Mouse (Mus musculus): ENCODE measurements at regions not wholly inside any gene's neighbourhood (a gene's known extent, or its start where the extent isn't known, plus 50 kb on each side); places are given as distances from the start of the nearest gene placed in this dataset.

GRCm38 (mm10) chr17:45250450-45250849, 183.1 kb downstream of the Cdc5l start:
- H3K36me3 ChIP-seq (ENCODE audit: control insufficient read depth) = no peaks in the 10 kb centered on the region
- no peak for TF ChIP-seq TAL1 (IDR thresholded peaks at IDR 0.05; ENCODE audit: low read length)
- TF ChIP-seq GATA1 (IDR thresholded peaks at IDR 0.05; ENCODE audit: low read length) = no peak
- H3K4me1 ChIP-seq (ENCODE audit: control insufficient read depth) = no peaks in the 10 kb centered on the region
- H3K9me3 ChIP-seq (ENCODE audit: control insufficient read depth, low read length) = no peaks in the 10 kb centered on the region
- no peak overlapping the region for H3K4me3 ChIP-seq (replicated peaks)
- H3K27me3 ChIP-seq (ENCODE audit: control insufficient read depth) = no peaks in the 10 kb centered on the region

- Histone ChIP-seq H3K9me3 (ENCODE audit: control insufficient read depth, low read length) (no peaks in the 10 kb centered on the region), H3K4me3 (replicated peaks) (no peak overlapping the region), H3K4me1 (ENCODE audit: control insufficient read depth) (no peaks in the 10 kb centered on the region), H3K36me3 (ENCODE audit: control insufficient read depth) (no peaks in the 10 kb centered on the region), H3K27me3 (ENCODE audit: control insufficient read depth) (no peaks in the 10 kb centered on the region)
- TF ChIP-seq TAL1 (IDR thresholded peaks at IDR 0.05; ENCODE audit: low read length) (no peak), GATA1 (IDR thresholded peaks at IDR 0.05; ENCODE audit: low read length) (0 out of 2 replicates have a peak, but pooled peaks have one; percentile 11)
These were observed 186.1 kb downstream of the Cdc5l start for GRCm38 (mm10) chr17:45247142-45248137.

GRCm38 (mm10) chr17:45244870-45245269, 188.7 kb downstream of the Cdc5l start:
- no peak for TF ChIP-seq GATA1 (IDR thresholded peaks at IDR 0.05; ENCODE audit: low read length)
- TF ChIP-seq TAL1 (IDR thresholded peaks at IDR 0.05; ENCODE audit: low read length) = no peak
- H3K36me3 ChIP-seq (ENCODE audit: control insufficient read depth) = no peaks in the 10 kb centered on the region
- no peaks in the 10 kb centered on the region for H3K9me3 ChIP-seq (ENCODE audit: control insufficient read depth, low read length)
- H3K4me1 ChIP-seq (ENCODE audit: control insufficient read depth) = no peaks in the 10 kb centered on the region
- no peaks in the 10 kb centered on the region for H3K27me3 ChIP-seq (ENCODE audit: control insufficient read depth)
- no peak overlapping the region for H3K4me3 ChIP-seq (replicated peaks)

- no peaks in the 10 kb centered on the region for H3K36me3 ChIP-seq (ENCODE audit: control insufficient read depth)
- H3K4me1 ChIP-seq (ENCODE audit: control insufficient read depth) = no peaks in the 10 kb centered on the region
- TF ChIP-seq GATA1 (IDR thresholded peaks at IDR 0.05; ENCODE audit: low read length) (no peak), TAL1 (IDR thresholded peaks at IDR 0.05; ENCODE audit: low read length) (no peak)
- H3K4me3 ChIP-seq (replicated peaks) = no peak overlapping the region
- H3K27me3 ChIP-seq (ENCODE audit: control insufficient read depth) = no peaks in the 10 kb centered on the region
- H3K9me3 ChIP-seq (ENCODE audit: control insufficient read depth, low read length) = peaks cover 2% of the 10 kb centered on the region; the same call in 1 of the 2 replicates
These were observed 190.4 kb downstream of the Cdc5l start for GRCm38 (mm10) chr17:45243103-45243502.

- H3K9me3 ChIP-seq (ENCODE audit: control insufficient read depth, low read length) = peaks cover 11% of the 10 kb centered on the region
- no peaks in the 10 kb centered on the region for H3K36me3 ChIP-seq (ENCODE audit: control insufficient read depth)
- no peaks in the 10 kb centered on the region for H3K4me1 ChIP-seq (ENCODE audit: control insufficient read depth)
- TF ChIP-seq TAL1 (IDR thresholded peaks at IDR 0.05; ENCODE audit: low read length) = no peak
- no peak for TF ChIP-seq GATA1 (IDR thresholded peaks at IDR 0.05; ENCODE audit: low read length)
- H3K27me3 ChIP-seq (ENCODE audit: control insufficient read depth) = no peaks in the 10 kb centered on the region
- no peak overlapping the region for H3K4me3 ChIP-seq (replicated peaks)
These were observed 191.5 kb downstream of the Cdc5l start for GRCm38 (mm10) chr17:45242076-45242475.

GRCm38 (mm10) chr17:45240963-45241543, 192.5 kb downstream of the Cdc5l start:
- Histone ChIP-seq H3K9me3 (ENCODE audit: control insufficient read depth, low read length) (peaks cover 17% of the 10 kb centered on the region), H3K36me3 (ENCODE audit: control insufficient read depth) (no peaks in the 10 kb centered on the region), H3K27me3 (ENCODE audit: control insufficient read depth) (no peaks in the 10 kb centered on the region), H3K4me3 (replicated peaks) (no peak overlapping the region), H3K4me1 (ENCODE audit: control insufficient read depth) (no peaks in the 10 kb centered on the region)
- TF ChIP-seq GATA1 (IDR thresholded peaks at IDR 0.05; ENCODE audit: low read length) (no peak), TAL1 (IDR thresholded peaks at IDR 0.05; ENCODE audit: low read length) (no peak)

- Histone ChIP-seq H3K36me3 (ENCODE audit: control insufficient read depth) (no peaks in the 10 kb centered on the region), H3K4me1 (ENCODE audit: control insufficient read depth) (no peaks in the 10 kb centered on the region), H3K9me3 (ENCODE audit: control insufficient read depth, low read length) (peaks cover 17% of the 10 kb centered on the region), H3K27me3 (ENCODE audit: control insufficient read depth) (no peaks in the 10 kb centered on the region), H3K4me3 (replicated peaks) (no peak overlapping the region)
- TF ChIP-seq TAL1 (IDR thresholded peaks at IDR 0.05; ENCODE audit: low read length) = no peak
- TF ChIP-seq GATA1 (IDR thresholded peaks at IDR 0.05; ENCODE audit: low read length) = no peak
These were observed 193.0 kb downstream of the Cdc5l start for GRCm38 (mm10) chr17:45240545-45240944.

- no peaks in the 10 kb centered on the region for H3K4me1 ChIP-seq (ENCODE audit: control insufficient read depth)
- no peaks in the 10 kb centered on the region for H3K36me3 ChIP-seq (ENCODE audit: control insufficient read depth)
- no peak for TF ChIP-seq GATA1 (IDR thresholded peaks at IDR 0.05; ENCODE audit: low read length)
- TF ChIP-seq TAL1 (IDR thresholded peaks at IDR 0.05; ENCODE audit: low read length) = no peak
- H3K9me3 ChIP-seq (ENCODE audit: control insufficient read depth, low read length) = peaks cover 17% of the 10 kb centered on the region
- no peaks in the 10 kb centered on the region for H3K27me3 ChIP-seq (ENCODE audit: control insufficient read depth)
- H3K4me3 ChIP-seq (replicated peaks) = no peak overlapping the region
These were observed 196.3 kb downstream of the Cdc5l start for GRCm38 (mm10) chr17:45237246-45237645.

- H3K4me3 ChIP-seq (replicated peaks) = no peak overlapping the region
- no peaks in the 10 kb centered on the region for H3K27me3 ChIP-seq (ENCODE audit: control insufficient read depth)
- H3K9me3 ChIP-seq (ENCODE audit: control insufficient read depth, low read length) = peaks cover 17% of the 10 kb centered on the region
- H3K36me3 ChIP-seq (ENCODE audit: control insufficient read depth) = no peaks in the 10 kb centered on the region
- no peaks in the 10 kb centered on the region for H3K4me1 ChIP-seq (ENCODE audit: control insufficient read depth)
- TF ChIP-seq TAL1 (IDR thresholded peaks at IDR 0.05; ENCODE audit: low read length) (no peak), GATA1 (IDR thresholded peaks at IDR 0.05; ENCODE audit: low read length) (no peak)
These were observed 198.1 kb downstream of the Cdc5l start for GRCm38 (mm10) chr17:45235401-45235800.

Data from erythroblast, embryonic 14.5 days (primary cell).